Mouse (Mus musculus): ENCODE data around the gene Sfr1. TPM values are rescaled to one million over a fixed set of nuclear protein-coding genes. Genes with fewer than 3 reads are reported as not detected.

Gene Sfr1
- 52.8 and 62.7 TPM in 2 replicates for polyA plus RNA-seq (2012; rRNA removed; ENCODE audit: low replicate concordance)

GRCm38 (mm10) chr19:47731071-47731881, at the start of gene Sfr1:
Sfr1 (plus strand) TSS chr19:47731682.

GRCm38 (mm10) chr19:47691994-47692393, 39.5 kb upstream of the Sfr1 start, which contains the start of gene Col17a1:
Col17a1 (minus strand) TSS chr19:47692094.

Other genes starting within 250 kb of the Sfr1 start
- 16.1 and 17.2 TPM in 2 replicates for gene Stn1, start 194.2 kb upstream of the Sfr1 start, polyA plus RNA-seq (2012; rRNA removed; ENCODE audit: low replicate concordance)
- 5.7 and 12.1 TPM in 2 replicates for gene Slk, start 152.0 kb upstream of the Sfr1 start, polyA plus RNA-seq (2012; rRNA removed; ENCODE audit: low replicate concordance)
- 20.2 and 34.7 TPM in 2 replicates for gene Col17a1, start 39.6 kb upstream of the Sfr1 start, polyA plus RNA-seq (2012; rRNA removed; ENCODE audit: low replicate concordance)
- 59.6 and 60.6 TPM in 2 replicates for gene Gsto1, start 123.3 kb downstream of the Sfr1 start, polyA plus RNA-seq (2012; rRNA removed; ENCODE audit: low replicate concordance)
- gene Gsto2, start 133.9 kb downstream of the Sfr1 start, polyA plus RNA-seq (2012; rRNA removed; ENCODE audit: low replicate concordance) = 1.3 and 3.0 TPM in 2 replicates
- 0.04 TPM in 1 of 2 replicates, not detected in the other for gene Cfap43, start 187.6 kb downstream of the Sfr1 start, polyA plus RNA-seq (2012; rRNA removed; ENCODE audit: low replicate concordance)
- gene Itprip, start 187.6 kb downstream of the Sfr1 start, polyA plus RNA-seq (2012; rRNA removed; ENCODE audit: low replicate concordance) = 8.3 and 11.6 TPM in 2 replicates
- gene Cfap58, start 206.0 kb downstream of the Sfr1 start, polyA plus RNA-seq (2012; rRNA removed; ENCODE audit: low replicate concordance) = not detected in 2 replicates